Mouse (Mus musculus) forebrain, embryonic 10.5 days (tissue): Measurements from ENCODE around the gene Itih2. TPM values are rescaled to one million over a fixed set of nuclear protein-coding genes. Genes with fewer than 3 reads are reported as not detected.
A peak's percentile ranks its signal among the peaks of the same experiment; 100 is the strongest.

Experiments used
- DNase-seq: peaks from one replicate; pipeline ENCODE4 v3.0.0-alpha.2; 2017; ENCODE audit warnings: low spot score; ENCODE audit errors: extremely low spot score
- H3K27ac ChIP-seq: fragments of 300-500 bp; sonication (generic); 2 replicates; pipeline ENCODE4 v1.5.1; 2016; ENCODE audit warnings: mild to moderate bottlenecking
- H3K27me3 ChIP-seq: fragments of 300-500 bp; sonication (generic); 2 replicates; pipeline ENCODE4 v1.6.1; 2016; ENCODE audit warnings: mild to moderate bottlenecking; ENCODE audit not compliant: poor library complexity, severe bottlenecking
- H3K36me3 ChIP-seq: fragments of 300-500 bp; sonication (generic); replicated peaks from 2 replicates; pipeline ENCODE4 v1.6.1; 2016; ENCODE audit warnings: mild to moderate bottlenecking, moderate library complexity
- H3K4me1 ChIP-seq: fragments of 300-500 bp; sonication (generic); 2 replicates; pipeline ENCODE4 v1.6.1; 2016
- H3K4me3 ChIP-seq: fragments of 300-500 bp; sonication (generic); 2 replicates; pipeline ENCODE4 v1.5.1; 2016; ENCODE audit warnings: mild to moderate bottlenecking, moderate library complexity
- H3K9me3 ChIP-seq: fragments of 300-500 bp; sonication (generic); 2 replicates; pipeline ENCODE4 v1.6.1; 2016; ENCODE audit warnings: mild to moderate bottlenecking, moderate library complexity
- WGBS: fragments of 180-500 bp; shearing (Covaris S2); methylation state at CpG from one replicate; pipeline ENCODE4 v1.1.7; 2016; 5-methylcytosine and 5-hydroxymethylcytosine counted together
- polyA plus RNA-seq: library from polyadenylated mRNA; unstranded; fragments of >200 nt; fragmentation: Nextera tagmentation; extraction: Ambion mirVana; gene quantifications from 2 replicates; pipeline ENCODE4 v1.2.1, GENCODE M21; 2016

Gene Itih2
- polyA plus RNA-seq = 0.04 and 0.10 TPM in 2 replicates

GRCm38 (mm10) chr2:10131296-10131695 lies at the start of gene Itih2:
Itih2 (minus strand) TSS chr2:10131396.
- H3K4me1 ChIP-seq = peaks cover 5% of the 10 kb centered on the region; the same call in 1 of the 2 replicates
- H3K27ac ChIP-seq = no peak within 1 kb of the TSS
- H3K27me3 ChIP-seq = no peaks in the 10 kb centered on the region
- DNase-seq = no peak
- no peaks in the 10 kb centered on the region for H3K9me3 ChIP-seq
- H3K4me3 ChIP-seq = no peak within 1 kb of the TSS
- WGBS = 88% methylated on average over 4 of the region's 4 CpGs
- H3K36me3 ChIP-seq = no peaks in the 10 kb centered on the region

- WGBS = 93% methylated on average over 16 of the region's 16 CpGs
Observed at GRCm38 (mm10) chr2:10169991-10170390, 38.8 kb upstream of the Itih2 start.

GRCm38 (mm10) chr2:10168016-10168415 lies 36.8 kb upstream of the Itih2 start:
- Histone ChIP-seq H3K36me3 (no peaks in the 10 kb centered on the region), H3K9me3 (no peaks in the 10 kb centered on the region), H3K27ac (no peak overlapping the region), H3K4me1 (peaks cover 9% of the 10 kb centered on the region; the same call in 1 of the 2 replicates), H3K4me3 (no peak overlapping the region), H3K27me3 (no peaks in the 10 kb centered on the region)
- no peak for DNase-seq
- 72% methylated on average over 8 of the region's 8 CpGs for WGBS

More at GRCm38 (mm10) chr2:10169991-10170390, 38.8 kb upstream of the Itih2 start:
- Histone ChIP-seq H3K27me3 (no peaks in the 10 kb centered on the region), H3K27ac (no peak overlapping the region), H3K4me3 (no peak overlapping the region), H3K4me1 (peaks cover 9% of the 10 kb centered on the region; the same call in 1 of the 2 replicates), H3K9me3 (no peaks in the 10 kb centered on the region), H3K36me3 (no peaks in the 10 kb centered on the region)
- no peak for DNase-seq

GRCm38 (mm10) chr2:10167283-10167682 lies 36.1 kb upstream of the Itih2 start:
- Histone ChIP-seq H3K36me3 (no peaks in the 10 kb centered on the region), H3K9me3 (no peaks in the 10 kb centered on the region), H3K27me3 (no peaks in the 10 kb centered on the region), H3K27ac (no peak overlapping the region), H3K4me3 (no peak overlapping the region), H3K4me1 (peaks cover 9% of the 10 kb centered on the region; the same call in 1 of the 2 replicates)
- 88% methylated on average over 11 of the region's 11 CpGs for WGBS
- no peak for DNase-seq

- no peaks in the 10 kb centered on the region for H3K36me3 ChIP-seq
- H3K4me1 ChIP-seq = peaks cover 9% of the 10 kb centered on the region; the same call in 1 of the 2 replicates
- no peak overlapping the region for H3K4me3 ChIP-seq
- no peak overlapping the region for H3K27ac ChIP-seq
- WGBS = 60% methylated on average over 6 of the region's 6 CpGs
- H3K27me3 ChIP-seq = no peaks in the 10 kb centered on the region
- H3K9me3 ChIP-seq = no peaks in the 10 kb centered on the region
- no peak for DNase-seq
Observed at GRCm38 (mm10) chr2:10166635-10167034, 35.4 kb upstream of the Itih2 start.

- Histone ChIP-seq H3K36me3 (no peaks in the 10 kb centered on the region), H3K4me1 (peaks cover 4% of the 10 kb centered on the region; the same call in 1 of the 2 replicates), H3K27ac (no peak overlapping the region), H3K9me3 (no peaks in the 10 kb centered on the region), H3K4me3 (no peak overlapping the region), H3K27me3 (no peaks in the 10 kb centered on the region)
- WGBS = 94% methylated on average over 4 of the region's 4 CpGs
- no peak for DNase-seq
Observed at GRCm38 (mm10) chr2:10162011-10162410, 30.8 kb upstream of the Itih2 start.

- Histone ChIP-seq H3K27me3 (no peaks in the 10 kb centered on the region), H3K9me3 (no peaks in the 10 kb centered on the region), H3K27ac (no peak overlapping the region), H3K4me3 (no peak overlapping the region), H3K36me3 (no peaks in the 10 kb centered on the region), H3K4me1 (peaks cover 14% of the 10 kb centered on the region)
- WGBS = 87% methylated on average over 10 of the region's 10 CpGs
- no peak for DNase-seq
Observed at GRCm38 (mm10) chr2:10157184-10157583, 26.0 kb upstream of the Itih2 start.

- 7% methylated on average over 27 of the region's 27 CpGs for WGBS
- DNase-seq = peak; percentile 73
- no peaks in the 10 kb centered on the region for H3K36me3 ChIP-seq
- H3K27me3 ChIP-seq = no peaks in the 10 kb centered on the region
- peak within 1 kb of the TSS; percentile 70 for H3K27ac ChIP-seq
- H3K9me3 ChIP-seq = no peaks in the 10 kb centered on the region
- H3K4me3 ChIP-seq = peak within 1 kb of the TSS; percentile 55
- H3K4me1 ChIP-seq = peaks cover 14% of the 10 kb centered on the region
Observed at GRCm38 (mm10) chr2:10153201-10154075, 22.2 kb upstream of the Itih2 start, which contains the start of gene Itih5. Itih5 (plus strand) TSS chr2:10153571.

- H3K9me3 ChIP-seq = no peaks in the 10 kb centered on the region
- DNase-seq = no peak
- no peaks in the 10 kb centered on the region for H3K36me3 ChIP-seq
- peaks cover 14% of the 10 kb centered on the region for H3K4me1 ChIP-seq
- no peak overlapping the region for H3K27ac ChIP-seq
- 90% methylated on average over 5 of the region's 5 CpGs for WGBS
- no peak overlapping the region for H3K4me3 ChIP-seq
- no peaks in the 10 kb centered on the region for H3K27me3 ChIP-seq
Observed at GRCm38 (mm10) chr2:10152590-10152989, 21.4 kb upstream of the Itih2 start.

GRCm38 (mm10) chr2:10147176-10147575 lies 16.0 kb upstream of the Itih2 start:
- no peak overlapping the region for H3K27ac ChIP-seq
- H3K4me3 ChIP-seq = no peak overlapping the region
- no peaks in the 10 kb centered on the region; the same call in 1 of the 2 replicates for H3K27me3 ChIP-seq
- no peaks in the 10 kb centered on the region for H3K9me3 ChIP-seq
- DNase-seq = no peak
- no peaks in the 10 kb centered on the region for H3K36me3 ChIP-seq
- H3K4me1 ChIP-seq = 0 out of 2 replicates have a peak, but pooled peaks cover 6% of the 10 kb centered on the region
- WGBS = 81% methylated on average over 8 of the region's 8 CpGs

- Histone ChIP-seq H3K9me3 (no peaks in the 10 kb centered on the region), H3K36me3 (no peaks in the 10 kb centered on the region), H3K27me3 (peaks cover 12% of the 10 kb centered on the region; the same call in 1 of the 2 replicates), H3K4me3 (no peak overlapping the region), H3K4me1 (0 out of 2 replicates have a peak, but pooled peaks cover 6% of the 10 kb centered on the region), H3K27ac (no peak overlapping the region)
- no peak for DNase-seq
- WGBS = 78% methylated on average over 6 of the region's 6 CpGs
Observed at GRCm38 (mm10) chr2:10145514-10145913, 14.3 kb upstream of the Itih2 start.

GRCm38 (mm10) chr2:10142472-10143454 lies 11.6 kb upstream of the Itih2 start:
- H3K27me3 ChIP-seq = peaks cover 14% of the 10 kb centered on the region
- no peak overlapping the region for H3K4me3 ChIP-seq
- no peaks in the 10 kb centered on the region for H3K9me3 ChIP-seq
- peak; percentile 58 for DNase-seq
- 0 out of 2 replicates have a peak, but pooled peaks cover 6% of the 10 kb centered on the region for H3K4me1 ChIP-seq
- H3K36me3 ChIP-seq = no peaks in the 10 kb centered on the region
- 39% methylated on average over 8 of the region's 8 CpGs for WGBS
- no peak overlapping the region for H3K27ac ChIP-seq
